Mouse (Mus musculus): ENCODE data around the gene Gm19426.
"Not testable (repeated sequence)": the region's sequence is repeated elsewhere in the genome, so short reads cannot be mapped to it uniquely, and the experiment has no call there.

Gene Gm19426

GRCm38 (mm10) chr2:84750115-84750514 is 6.7 kb upstream of the Gm19426 start:
- CTCF ChIA-PET = no interaction called here

GRCm38 (mm10) chr2:84744126-84744525 is 671 bp upstream of the Gm19426 start:
- CTCF ChIA-PET = no interaction called here

DNA sequence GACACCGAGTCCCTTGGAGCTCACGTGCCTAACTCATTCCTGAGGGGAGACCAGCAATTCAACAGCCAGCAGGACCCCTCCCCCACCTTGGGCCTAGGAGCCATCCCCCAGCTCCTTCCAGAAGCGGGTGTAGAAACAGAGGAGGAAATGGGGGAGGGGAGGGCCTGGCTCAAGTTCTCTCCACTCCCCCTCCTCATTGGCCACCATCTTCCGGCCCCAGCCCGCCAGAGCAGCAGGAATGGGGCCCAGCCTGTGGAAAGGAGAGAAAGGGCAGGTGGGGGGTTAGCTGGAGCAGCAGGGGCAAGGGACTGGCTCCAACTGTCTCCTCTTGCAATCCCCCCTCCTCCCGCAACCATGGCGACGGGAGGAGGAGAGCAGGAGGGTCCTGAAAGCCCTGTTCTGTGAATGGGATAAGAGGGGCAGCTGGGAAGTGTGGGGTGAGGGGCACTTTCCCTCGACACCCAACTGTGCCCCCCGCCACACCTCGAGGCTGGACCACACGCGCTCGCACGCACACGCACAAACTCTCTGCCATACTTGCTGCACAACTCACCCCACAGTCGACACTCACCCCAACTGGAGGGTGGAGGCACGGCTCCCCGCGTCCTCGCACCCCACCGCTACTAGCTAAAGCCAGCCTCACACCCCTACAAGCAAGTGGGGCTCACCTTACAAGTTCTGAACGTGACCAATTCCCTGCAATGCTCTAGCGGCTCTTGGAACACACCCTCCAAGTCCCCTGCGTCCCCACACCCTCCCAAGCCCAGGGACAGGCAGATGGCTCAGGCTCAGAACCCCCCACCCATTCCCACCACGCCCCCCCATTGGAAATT is 788 bp downstream of the Gm19426 start:
- CTCF ChIA-PET = interaction anchor here (0.5 to 0.6 kb wide), 3 partner anchors 23 to 311 kb away, joined by 3 to 8 read pairs (median 5); no protein-coding TSS in a partner anchor

DNA sequence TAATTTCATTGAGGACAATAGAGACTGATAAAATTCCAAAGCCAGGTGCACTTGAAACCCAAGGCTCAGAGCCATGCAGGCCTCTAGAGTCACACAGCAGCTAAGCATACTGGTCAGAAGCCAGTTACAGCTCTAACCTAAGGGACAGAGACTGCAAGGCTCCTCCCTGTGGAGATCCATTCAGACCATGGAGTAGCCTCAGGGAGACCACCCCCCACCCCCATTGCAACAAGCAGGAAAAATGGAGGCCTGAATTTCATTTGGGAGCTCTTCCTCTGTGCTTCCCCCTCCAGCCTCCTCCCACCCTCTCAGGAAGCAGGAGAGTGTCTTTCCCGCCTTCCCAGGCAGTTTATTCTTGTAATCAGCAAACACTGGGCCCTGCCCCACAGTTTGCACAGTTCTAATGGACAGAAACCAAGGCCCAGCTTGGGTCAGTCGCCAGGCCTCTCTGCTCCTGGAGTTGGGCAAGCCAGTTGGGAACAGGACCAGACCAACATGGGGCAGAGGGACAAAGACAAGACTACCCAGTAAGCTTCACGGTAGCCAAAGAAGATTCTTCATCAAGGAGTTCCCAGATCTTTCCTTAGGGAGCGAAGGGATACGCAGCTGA is 1.5 kb downstream of the Gm19426 start:
- CTCF ChIA-PET = interaction anchor here (0.7 kb wide), 1 partner anchor 43 kb away, joined by 3 read pairs; no protein-coding TSS in a partner anchor

- CTCF ChIA-PET = interaction anchor here (0.6 kb wide), 2 partner anchors 58 to 220 kb away, joined by 3 to 6 read pairs; partner anchors contain the start of gene Ube2l6
These were observed 2.7 kb downstream of the Gm19426 start for GRCm38 (mm10) chr2:84740608-84741333.

- CTCF ChIA-PET = no interaction called here
These were observed 5.1 kb downstream of the Gm19426 start for GRCm38 (mm10) chr2:84738271-84738911.

- CTCF ChIA-PET = interaction anchor here (0.6 kb wide), 4 partner anchors 67 to 309 kb away, joined by 4 to 8 read pairs (median 4); no protein-coding TSS in a partner anchor
These were observed 6.0 kb downstream of the Gm19426 start for GRCm38 (mm10) chr2:84737451-84737925.

DNA sequence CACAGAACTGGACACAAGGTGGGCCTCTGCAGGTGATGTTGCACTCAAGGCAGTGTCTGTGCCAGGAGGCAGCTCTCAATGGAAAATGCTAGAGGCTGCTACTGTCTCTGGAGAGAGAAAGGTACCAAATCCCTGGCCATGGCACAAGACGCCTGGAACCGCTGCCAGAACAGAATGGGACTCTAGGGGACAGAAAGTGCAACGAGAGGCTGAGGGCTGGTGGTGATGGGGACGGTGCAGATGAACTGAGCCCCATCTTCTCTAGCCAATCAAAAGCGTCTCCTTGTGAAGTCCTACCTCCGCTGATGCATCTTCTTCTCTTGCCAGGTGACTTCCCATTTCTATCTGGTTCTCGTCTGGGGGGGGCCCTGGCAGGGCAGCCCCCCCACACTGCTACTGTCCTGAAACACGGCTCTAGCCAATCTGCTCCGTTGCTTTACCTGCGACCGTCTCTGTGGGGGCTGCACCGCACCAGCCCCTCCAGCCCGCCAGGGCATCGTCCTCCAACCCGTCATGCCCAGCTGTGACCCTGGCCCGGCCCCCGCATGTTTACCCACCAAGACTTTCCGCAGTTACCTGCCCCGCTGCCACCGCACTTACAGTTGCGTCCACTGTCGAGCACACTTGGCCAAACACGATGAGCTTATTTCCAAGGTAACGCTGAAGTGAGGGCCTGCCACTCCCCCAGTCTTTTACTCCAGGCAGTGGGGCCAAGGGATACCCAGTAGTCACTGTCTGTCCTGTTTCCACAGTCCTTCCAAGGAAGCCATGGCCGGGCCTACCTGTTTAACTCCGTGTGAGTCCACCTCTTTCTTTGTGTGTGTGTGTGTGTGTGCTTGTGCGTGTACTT is 6.9 kb downstream of the Gm19426 start:
- CTCF ChIA-PET = no interaction called here

DNA sequence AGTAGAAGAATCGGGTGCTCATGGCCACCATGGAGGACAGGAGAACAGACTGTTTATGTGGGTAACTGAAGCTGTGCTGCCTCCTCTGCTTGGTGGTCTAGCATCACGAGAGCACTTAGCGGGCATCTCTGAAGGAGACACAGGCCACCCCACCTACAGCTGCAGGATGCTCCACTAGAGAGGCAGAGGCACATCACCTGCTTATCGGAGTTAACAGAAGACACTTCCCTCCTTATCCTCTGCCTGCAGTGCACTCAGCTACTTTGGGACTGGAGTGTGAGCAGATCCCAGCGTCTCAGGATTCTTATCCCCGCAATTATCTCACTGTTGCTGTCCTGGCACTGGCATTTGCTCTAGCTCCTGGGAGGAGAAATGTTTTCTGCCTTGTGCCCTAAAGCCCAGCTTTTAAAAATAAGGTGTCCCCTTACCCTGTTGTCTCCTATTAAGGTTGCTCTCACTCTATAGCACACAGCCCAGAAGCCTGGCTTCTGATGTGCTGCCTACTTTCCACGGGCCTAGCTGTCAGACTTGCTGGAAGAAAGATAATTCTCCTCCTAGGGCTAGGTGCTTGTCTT is 8.0 kb downstream of the Gm19426 start:
- CTCF ChIA-PET = no interaction called here

GRCm38 (mm10) chr2:84734919-84735318 is 8.5 kb downstream of the Gm19426 start:
- CTCF ChIA-PET = no interaction called here

- CTCF ChIA-PET = no interaction called here
These were observed 9.0 kb downstream of the Gm19426 start for GRCm38 (mm10) chr2:84734351-84734864.

DNA sequence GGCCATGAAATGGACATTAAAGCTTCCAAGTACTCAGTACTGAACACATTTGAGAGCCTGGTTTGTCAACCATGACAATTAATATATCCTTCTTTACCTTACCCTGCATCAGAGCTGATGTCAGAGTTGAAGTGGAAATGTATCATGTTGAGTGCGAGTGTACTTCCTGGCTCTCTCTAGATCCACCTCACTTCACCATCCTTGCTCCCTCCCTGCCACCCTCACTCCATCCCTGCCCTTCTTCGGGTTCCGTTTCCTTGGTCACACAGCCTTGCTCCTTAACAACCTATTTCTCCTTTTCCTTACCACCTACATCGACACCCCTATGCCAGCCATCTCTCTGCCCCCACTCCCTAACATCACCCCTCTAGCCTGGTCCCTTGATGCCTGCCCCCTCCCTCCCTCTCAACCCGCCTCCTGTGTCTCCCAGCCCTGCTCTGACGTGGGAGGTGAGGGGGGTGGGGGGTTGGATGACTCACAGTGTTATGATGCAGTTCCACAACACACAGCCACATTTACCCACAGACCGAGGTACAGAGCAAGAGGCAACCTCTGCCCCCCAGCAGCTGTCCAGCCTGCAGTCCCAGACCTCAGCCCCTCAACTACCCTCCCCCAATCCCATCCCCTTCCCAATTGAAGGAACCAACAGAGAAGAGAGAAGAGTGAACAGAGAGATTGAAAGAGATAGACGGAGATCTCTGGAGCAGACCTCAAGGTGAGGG is 9.7 kb downstream of the Gm19426 start, which contains the start of gene Ypel4:
Ypel4 (plus strand) TSS at position 480 of the 722 bp plus-strand sequence.
- CTCF ChIA-PET = interaction anchor here (0.7 kb wide), 1 partner anchor 20 kb away, joined by 3 read pairs; no protein-coding TSS in a partner anchor

- CTCF ChIA-PET = interaction anchor here (0.6 kb wide), 1 partner anchor 76 kb away, joined by 3 read pairs; no protein-coding TSS in a partner anchor
These were observed 11.1 kb downstream of the Gm19426 start for GRCm38 (mm10) chr2:84732394-84732793.

- CTCF ChIA-PET = interaction anchor here (1.1 kb wide), 1 partner anchor 9 kb away, joined by 3 read pairs; no protein-coding TSS in a partner anchor
These were observed 12.2 kb downstream of the Gm19426 start for GRCm38 (mm10) chr2:84731206-84731605.

- CTCF ChIA-PET = not testable (repeated sequence)
These were observed 15.3 kb downstream of the Gm19426 start for GRCm38 (mm10) chr2:84728191-84728590.

DNA sequence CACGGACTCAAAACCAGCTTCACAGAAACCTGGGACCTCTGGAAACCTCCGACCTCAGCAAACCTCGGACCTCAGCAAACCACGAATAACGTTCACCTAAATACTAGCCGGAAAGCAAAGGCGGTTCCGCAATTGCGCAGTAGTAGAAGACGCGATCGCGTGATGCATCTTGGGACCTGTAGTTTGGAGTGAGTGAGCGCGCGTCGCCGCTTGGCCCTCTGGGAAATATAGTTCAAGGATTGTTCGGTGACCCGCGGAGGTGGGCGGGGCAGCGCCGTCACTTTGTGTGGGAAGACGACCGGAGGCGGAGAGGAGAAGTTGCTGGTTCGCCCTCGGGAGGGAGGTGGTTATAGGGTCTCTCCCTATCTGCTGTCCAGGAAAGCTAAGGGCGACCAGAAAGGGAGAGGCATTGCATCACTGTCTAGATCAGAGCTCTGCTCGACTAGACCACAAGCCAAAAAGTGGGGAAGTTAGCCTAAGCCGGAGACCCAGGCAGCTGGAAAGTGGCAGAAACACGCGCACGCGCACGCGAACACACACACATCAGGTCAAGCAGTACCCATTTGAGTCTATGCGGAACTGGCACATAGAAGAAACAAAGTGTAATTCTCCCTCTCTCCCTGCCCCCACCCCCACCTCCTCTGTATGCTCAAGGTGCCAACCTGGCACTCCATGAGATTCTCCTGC is 16.1 kb downstream of the Gm19426 start, which contains the start of gene Clp1:
Clp1 (minus strand) TSS at position 179 of the 687 bp plus-strand sequence.
- CTCF ChIA-PET = no interaction called here

GRCm38 (mm10) chr2:84726716-84727115 is 16.7 kb downstream of the Gm19426 start:
- CTCF ChIA-PET = interaction anchor here (0.6 kb wide), 1 partner anchor 76 kb away, joined by 3 read pairs; the partner anchor contains the start of gene Ctnnd1

DNA sequence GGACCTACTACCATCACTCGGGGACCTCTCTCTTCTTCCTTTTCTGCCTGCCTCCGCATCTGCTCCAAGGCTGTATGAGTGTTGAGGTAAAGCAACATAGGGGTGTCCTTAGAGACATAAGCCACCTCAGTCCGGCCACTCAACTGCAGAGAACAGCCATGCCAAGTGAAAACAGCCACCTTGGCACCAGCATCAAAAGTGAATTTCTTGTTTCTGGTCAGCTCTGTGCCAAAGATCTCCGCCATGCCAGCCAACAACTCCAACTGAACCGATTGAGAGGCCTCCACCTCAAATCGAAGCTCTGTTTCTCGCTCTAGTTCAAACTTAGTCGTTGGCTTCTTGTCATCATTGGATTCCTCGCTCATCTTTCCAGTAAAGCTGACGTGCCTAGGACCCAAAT is 17.7 kb downstream of the Gm19426 start:
- CTCF ChIA-PET = no interaction called here
